Mouse (Mus musculus) liver, embryonic 13.5 days (tissue): Measurements from ENCODE around the gene Mrtfb. TPM values are rescaled to one million over a fixed set of nuclear protein-coding genes. Genes with fewer than 3 reads are reported as not detected.

Source experiments
- ATAC-seq: fragments of 200-750 bp; cut with Nextera tagmentation; 2 replicates; pipeline ENCODE4 v1.8.0; 2017; ENCODE audit warnings: low read depth, mild to moderate bottlenecking, moderate number of reproducible peaks, moderate library complexity
- DNase-seq: peaks from one replicate; pipeline ENCODE4 v3.0.0; 2022
- H3K27ac ChIP-seq: fragments of 300-500 bp; sonication (generic); 2 replicates; pipeline ENCODE4 v1.5.1; 2015; ENCODE audit warnings: moderate library complexity, mild to moderate bottlenecking, inconsistent platforms
- H3K27me3 ChIP-seq: fragments of 300-500 bp; sonication (generic); 2 replicates; pipeline ENCODE4 v1.6.1; 2015; ENCODE audit warnings: mild to moderate bottlenecking, inconsistent platforms
- H3K36me3 ChIP-seq: fragments of 300-500 bp; sonication (generic); 2 replicates; pipeline ENCODE4 v1.6.1; 2015; ENCODE audit warnings: mild to moderate bottlenecking, inconsistent platforms
- H3K4me1 ChIP-seq: fragments of 300-500 bp; sonication (generic); replicated peaks from 2 replicates; pipeline ENCODE4 v1.6.1; 2015; ENCODE audit warnings: inconsistent platforms
- H3K4me2 ChIP-seq: fragments of 300-500 bp; sonication (generic); 2 replicates; pipeline ENCODE4 v1.6.1; 2015; ENCODE audit warnings: inconsistent platforms, mild to moderate bottlenecking, moderate library complexity
- H3K4me3 ChIP-seq: fragments of 300-500 bp; sonication (generic); replicated peaks from 2 replicates; pipeline ENCODE4 v1.5.1; 2015; ENCODE audit warnings: mild to moderate bottlenecking, inconsistent platforms
- H3K9ac ChIP-seq: fragments of 300-500 bp; sonication (generic); 2 replicates; pipeline ENCODE4 v1.6.1; 2015; ENCODE audit warnings: mild to moderate bottlenecking, inconsistent platforms
- H3K9me3 ChIP-seq: fragments of 300-500 bp; sonication (generic); replicated peaks from 2 replicates; pipeline ENCODE4 v1.6.1; 2016; ENCODE audit warnings: inconsistent platforms
- WGBS: fragments of 180-500 bp; shearing (Covaris S2); methylation state at CpG from one replicate; pipeline ENCODE4 v1.1.7; 2015; ENCODE audit not compliant: insufficient replicate concordance; 5-methylcytosine and 5-hydroxymethylcytosine counted together
- polyA plus RNA-seq: library from polyadenylated mRNA; unstranded; fragments of >200 nt; fragmentation: Nextera tagmentation; extraction: Ambion mirVana; gene quantifications from 2 replicates; pipeline ENCODE4 v1.2.1, GENCODE M21; 2015

The Mrtfb gene
- polyA plus RNA-seq, 1 experiment from 2014 or later = 3.2 TPM

DNA sequence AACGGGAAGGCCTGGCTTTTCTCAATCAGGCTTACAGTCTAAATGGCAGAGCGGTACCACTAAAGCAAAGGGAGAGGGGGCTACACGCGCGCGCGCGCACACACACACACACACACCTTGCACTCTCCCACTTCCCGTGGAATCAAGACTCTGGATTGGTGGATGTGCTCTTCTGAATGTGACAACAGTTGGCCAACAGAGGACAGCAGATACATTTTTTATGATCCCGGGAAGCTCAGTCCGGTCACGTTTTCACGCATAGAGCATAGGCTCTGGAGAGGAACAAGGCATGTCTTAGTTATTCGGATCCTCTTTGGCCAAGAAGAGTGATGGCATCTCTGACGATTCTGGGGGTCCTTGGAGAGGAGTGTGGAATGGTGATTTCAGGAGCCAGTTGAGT, 190.2 kb downstream of the Mrtfb start:
- no peak for DNase-seq
- Histone ChIP-seq H3K4me3 (peak overlapping the region; percentile 73), H3K27me3 (peaks cover 41% of the 10 kb centered on the region), H3K27ac (no peak overlapping the region), H3K9ac (0 out of 2 replicates have a peak overlapping the region, but pooled peaks have one; percentile 76), H3K4me1 (peaks cover 54% of the 10 kb centered on the region), H3K9me3 (no peaks in the 10 kb centered on the region), H3K36me3 (no peaks in the 10 kb centered on the region), H3K4me2 (peak overlapping the region; percentile 99)
- 40% methylated on average over 15 of the region's 15 CpGs for WGBS
- no peak for ATAC-seq

DNA sequence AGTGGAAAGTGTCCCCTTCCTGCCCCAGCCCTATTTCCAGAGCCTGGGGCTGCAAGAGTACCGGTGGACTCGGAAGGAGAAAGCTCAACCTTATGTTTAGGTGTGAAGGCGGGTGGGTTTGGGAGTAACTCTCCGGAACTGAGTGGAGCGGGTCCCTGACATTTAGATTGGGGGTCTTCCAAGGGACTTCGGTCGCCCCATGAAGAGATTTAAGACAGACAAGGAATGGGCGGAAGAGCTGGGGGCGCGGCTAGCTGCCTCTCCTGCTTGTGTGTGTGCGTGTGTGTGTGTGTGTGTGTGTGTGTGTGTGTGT, 190.6 kb downstream of the Mrtfb start:
- WGBS = 10% methylated on average over 11 of the region's 11 CpGs
- Histone ChIP-seq H3K4me2 (peak overlapping the region; percentile 99), H3K4me3 (peak overlapping the region; percentile 73), H3K4me1 (peaks cover 54% of the 10 kb centered on the region), H3K36me3 (no peaks in the 10 kb centered on the region), H3K27ac (no peak overlapping the region), H3K9me3 (no peaks in the 10 kb centered on the region), H3K27me3 (peaks cover 41% of the 10 kb centered on the region), H3K9ac (peak overlapping the region; percentile 76; the same call in 1 of the 2 replicates)
- DNase-seq (no peak), ATAC-seq (no peak)

DNA sequence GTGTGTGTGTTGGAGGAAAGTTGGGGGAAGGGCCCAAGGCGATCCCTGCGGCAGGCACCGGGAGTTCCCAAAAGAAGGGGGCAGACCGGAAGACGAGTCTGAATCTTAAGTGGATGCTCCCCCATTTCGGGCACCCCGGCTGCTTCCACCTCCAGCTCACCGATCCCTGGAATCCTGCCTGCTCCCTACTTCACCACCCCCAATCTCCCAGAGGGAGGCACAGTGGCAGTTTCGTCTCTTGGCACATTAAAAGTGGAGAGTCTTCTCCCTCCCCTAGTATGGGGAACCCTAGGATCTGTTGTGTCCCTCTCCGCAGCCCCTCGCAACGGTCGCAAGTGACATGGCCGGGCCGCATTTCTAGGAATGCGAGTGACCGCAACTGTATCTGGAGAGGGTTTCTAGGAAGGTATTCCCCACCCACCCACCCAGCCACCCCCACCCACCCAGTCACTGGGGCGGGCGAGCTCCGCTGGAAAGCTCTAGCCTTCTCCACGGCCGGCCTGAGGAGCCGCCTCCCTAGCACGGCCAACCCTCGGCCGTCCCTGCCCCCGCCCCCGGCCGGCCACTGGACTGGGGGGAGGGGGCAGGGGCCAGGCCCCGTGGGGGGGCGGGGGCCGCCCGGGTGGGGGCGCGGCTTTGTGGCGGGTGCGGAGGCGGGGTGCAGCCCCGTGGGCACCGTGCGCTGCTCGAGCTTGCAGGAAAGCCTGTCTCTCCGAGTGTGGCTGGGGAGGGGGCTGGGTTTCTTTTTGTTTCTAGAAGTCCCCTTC, 191.2 kb downstream of the Mrtfb start:
- under 1% methylated on average over 34 of the region's 43 CpGs for WGBS
- peak overlapping the region; percentile 53 for H3K27ac ChIP-seq

DNA sequence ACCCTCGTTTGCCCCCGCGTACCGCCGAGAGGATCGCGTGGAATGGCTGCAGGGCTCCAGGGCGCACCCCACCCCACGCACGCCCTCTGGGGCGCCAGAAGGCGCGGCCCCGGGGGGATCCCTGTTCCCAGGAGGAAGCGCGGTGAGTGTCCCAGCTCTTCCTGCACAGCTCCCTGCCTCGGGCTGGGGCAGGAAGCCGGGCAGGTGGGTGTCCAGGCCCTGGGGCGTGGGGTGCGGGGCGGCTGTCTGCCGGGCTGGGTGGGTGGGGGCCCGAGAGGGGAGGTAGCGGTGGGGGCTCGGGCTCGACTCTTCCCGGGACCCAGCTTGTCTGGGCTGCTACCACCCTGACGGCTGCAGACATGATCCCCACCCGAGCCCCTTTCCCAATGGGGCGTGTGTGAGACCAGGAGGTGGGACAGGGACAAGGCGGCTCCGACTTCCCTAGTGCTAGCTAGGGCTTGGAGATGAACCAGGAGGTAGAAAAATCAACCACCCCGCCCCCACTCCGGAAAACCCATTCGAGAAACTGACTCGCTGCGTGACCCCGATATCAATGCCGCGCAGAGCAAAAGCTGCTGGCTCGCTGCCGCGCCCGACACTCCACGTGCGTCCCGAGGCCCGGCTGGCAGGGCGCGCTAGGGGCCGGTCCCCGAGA, 191.9 kb downstream of the Mrtfb start:
- H3K27me3 ChIP-seq = peaks cover 41% of the 10 kb centered on the region
- DNase-seq (no peak), ATAC-seq (peak; percentile 32)
- peak overlapping the region; percentile 53 for H3K27ac ChIP-seq
- peak overlapping the region; percentile 99 for H3K4me2 ChIP-seq
- under 1% methylated on average over 47 of the region's 52 CpGs for WGBS
- no peaks in the 10 kb centered on the region for H3K36me3 ChIP-seq
- peaks cover 54% of the 10 kb centered on the region for H3K4me1 ChIP-seq
- H3K9ac ChIP-seq = peak overlapping the region; percentile 76
- peak overlapping the region; percentile 73 for H3K4me3 ChIP-seq
- no peaks in the 10 kb centered on the region for H3K9me3 ChIP-seq

More for the DNA sequence above, 191.2 kb downstream of the Mrtfb start:
- no peaks in the 10 kb centered on the region for H3K9me3 ChIP-seq
- peaks cover 41% of the 10 kb centered on the region for H3K27me3 ChIP-seq
- peak overlapping the region; percentile 99 for H3K4me2 ChIP-seq
- H3K36me3 ChIP-seq = no peaks in the 10 kb centered on the region
- peaks cover 54% of the 10 kb centered on the region for H3K4me1 ChIP-seq
- H3K9ac ChIP-seq = peak overlapping the region; percentile 76
- ATAC-seq = peak; percentile 49
- peak overlapping the region; percentile 73 for H3K4me3 ChIP-seq
- no peak for DNase-seq

DNA sequence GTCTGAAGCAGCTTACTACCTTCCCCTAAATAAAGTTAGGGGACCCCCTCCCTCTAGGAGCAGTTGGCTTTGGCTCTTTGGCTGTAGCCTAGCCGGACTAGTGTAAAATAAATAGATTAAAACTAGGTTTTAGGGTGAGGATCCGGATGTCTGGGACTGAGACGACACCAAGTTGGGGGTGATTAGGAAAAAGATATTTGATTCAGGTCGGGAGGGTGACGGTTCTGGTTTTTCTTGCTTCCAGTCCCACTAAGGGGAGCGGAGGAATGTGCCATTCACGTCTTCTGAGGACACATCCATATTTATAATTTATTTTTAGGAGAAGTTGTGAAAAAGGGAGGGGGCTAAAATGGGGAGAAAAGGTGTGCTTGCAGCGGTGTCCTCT, 192.4 kb downstream of the Mrtfb start:
- ATAC-seq = no peak
- no peak overlapping the region for H3K27ac ChIP-seq
- peak overlapping the region; percentile 99 for H3K4me2 ChIP-seq
- H3K4me1 ChIP-seq = peaks cover 51% of the 10 kb centered on the region
- peak overlapping the region; percentile 76 for H3K9ac ChIP-seq
- no peaks in the 10 kb centered on the region for H3K9me3 ChIP-seq
- H3K36me3 ChIP-seq = no peaks in the 10 kb centered on the region
- WGBS = 4% methylated on average over 8 of the region's 8 CpGs
- peak overlapping the region; percentile 73 for H3K4me3 ChIP-seq
- H3K27me3 ChIP-seq = peaks cover 41% of the 10 kb centered on the region
- no peak for DNase-seq

DNA sequence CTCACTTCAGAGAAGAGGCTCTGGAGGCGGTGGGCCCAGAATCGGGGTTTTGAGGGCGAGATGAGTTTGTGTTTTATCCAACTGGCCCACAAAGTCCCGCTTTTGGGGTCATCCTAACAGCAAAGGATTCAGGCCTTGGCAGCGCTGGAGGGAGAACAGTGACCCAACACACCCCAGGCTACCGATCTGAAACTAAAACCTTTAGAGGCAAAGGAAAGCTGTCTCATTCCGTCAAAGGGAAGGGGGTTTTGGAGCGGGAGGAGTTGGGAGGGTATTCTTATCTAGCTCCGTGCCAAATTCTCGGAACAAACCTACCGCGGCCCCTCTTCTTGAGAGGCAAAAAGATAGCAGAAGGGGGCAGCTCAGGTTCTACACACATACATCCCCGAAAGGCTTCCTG, 193.2 kb downstream of the Mrtfb start:
- Histone ChIP-seq H3K4me2 (peak overlapping the region; percentile 99), H3K9ac (peak overlapping the region; percentile 76; the same call in 1 of the 2 replicates), H3K9me3 (no peaks in the 10 kb centered on the region), H3K36me3 (no peaks in the 10 kb centered on the region), H3K27me3 (peaks cover 41% of the 10 kb centered on the region), H3K4me1 (peaks cover 43% of the 10 kb centered on the region), H3K27ac (peak overlapping the region; percentile 37; the same call in 1 of the 2 replicates), H3K4me3 (peak overlapping the region; percentile 73)
- 5% methylated on average over 13 of the region's 13 CpGs for WGBS
- ATAC-seq (peak; percentile 34; the same call in 1 of the 2 replicates), DNase-seq (no peak)

DNA sequence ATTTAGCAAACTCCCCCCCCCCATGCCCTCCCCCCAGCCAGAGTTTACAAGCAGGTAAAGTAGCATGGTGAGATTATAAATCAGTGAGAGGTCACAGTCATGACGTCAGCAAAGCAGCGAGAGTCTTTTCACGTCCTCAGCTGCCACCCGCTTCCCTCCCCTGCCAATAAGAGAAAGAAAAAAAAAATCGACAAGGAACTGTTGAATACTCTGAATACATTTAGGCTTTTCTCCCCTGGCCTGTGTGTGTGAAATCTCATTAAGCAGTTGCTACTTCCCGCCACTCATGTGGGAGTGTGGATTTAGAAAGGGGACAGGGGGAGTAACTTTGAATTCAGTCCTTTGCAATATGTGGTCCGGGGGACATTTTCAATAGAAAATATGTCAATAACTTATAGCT, 194.6 kb downstream of the Mrtfb start:
- Histone ChIP-seq H3K36me3 (no peaks in the 10 kb centered on the region), H3K9me3 (no peaks in the 10 kb centered on the region), H3K27ac (no peak overlapping the region), H3K4me1 (peaks cover 42% of the 10 kb centered on the region), H3K4me2 (no peak overlapping the region), H3K27me3 (peaks cover 34% of the 10 kb centered on the region), H3K4me3 (no peak overlapping the region), H3K9ac (no peak overlapping the region)
- DNase-seq = no peak
- 57% methylated on average over 7 of the region's 7 CpGs for WGBS
- ATAC-seq = no peak

DNA sequence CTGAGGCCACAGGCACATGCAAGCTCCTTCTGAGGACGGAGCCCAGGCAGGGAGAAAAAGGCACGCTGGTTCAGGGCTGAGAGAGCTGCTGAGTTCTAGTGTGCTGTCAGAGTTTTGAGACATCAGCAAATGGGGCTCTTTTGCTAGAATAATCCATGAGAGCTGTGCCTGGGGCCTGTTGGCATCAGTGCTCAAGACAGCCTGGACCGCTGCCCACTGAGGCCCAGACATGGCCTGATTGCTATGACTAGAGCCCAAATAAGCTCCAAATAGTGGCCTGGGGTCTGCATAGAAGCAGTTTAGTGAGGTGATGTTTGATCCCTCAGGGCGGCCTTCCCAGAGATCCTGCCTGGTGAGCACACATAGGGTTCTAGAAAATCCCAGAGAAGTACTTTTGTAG, 195.7 kb downstream of the Mrtfb start:
- no peak for ATAC-seq
- Histone ChIP-seq H3K9ac (no peak overlapping the region), H3K27me3 (peaks cover 23% of the 10 kb centered on the region), H3K27ac (no peak overlapping the region), H3K36me3 (no peaks in the 10 kb centered on the region), H3K4me3 (no peak overlapping the region), H3K4me2 (no peak overlapping the region), H3K9me3 (no peaks in the 10 kb centered on the region), H3K4me1 (peaks cover 35% of the 10 kb centered on the region)
- no peak for DNase-seq
- 83% methylated on average over 4 of the region's 4 CpGs for WGBS

DNA sequence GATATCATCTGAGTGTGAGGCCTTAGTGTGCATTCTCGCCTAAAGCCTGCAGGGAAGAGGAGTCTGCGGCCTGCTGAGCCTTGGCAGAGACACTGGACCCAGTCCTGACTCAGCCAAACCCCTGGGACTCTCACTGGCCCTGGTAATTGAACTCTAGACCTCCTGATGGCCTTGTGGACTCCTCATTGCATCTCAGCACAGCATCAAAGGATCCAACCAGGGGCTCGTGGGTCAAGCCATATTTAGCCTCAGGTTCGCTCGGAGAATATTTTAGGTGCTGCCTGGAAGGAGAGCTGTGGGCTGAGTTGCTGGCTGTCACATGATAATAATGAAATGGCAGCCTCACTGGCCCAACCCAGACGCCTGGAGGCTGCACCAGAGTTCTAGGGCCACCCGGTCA, 196.4 kb downstream of the Mrtfb start:
- no peak for DNase-seq
- peaks cover 29% of the 10 kb centered on the region for H3K4me1 ChIP-seq
- 66% methylated on average over 7 of the region's 7 CpGs for WGBS

DNA sequence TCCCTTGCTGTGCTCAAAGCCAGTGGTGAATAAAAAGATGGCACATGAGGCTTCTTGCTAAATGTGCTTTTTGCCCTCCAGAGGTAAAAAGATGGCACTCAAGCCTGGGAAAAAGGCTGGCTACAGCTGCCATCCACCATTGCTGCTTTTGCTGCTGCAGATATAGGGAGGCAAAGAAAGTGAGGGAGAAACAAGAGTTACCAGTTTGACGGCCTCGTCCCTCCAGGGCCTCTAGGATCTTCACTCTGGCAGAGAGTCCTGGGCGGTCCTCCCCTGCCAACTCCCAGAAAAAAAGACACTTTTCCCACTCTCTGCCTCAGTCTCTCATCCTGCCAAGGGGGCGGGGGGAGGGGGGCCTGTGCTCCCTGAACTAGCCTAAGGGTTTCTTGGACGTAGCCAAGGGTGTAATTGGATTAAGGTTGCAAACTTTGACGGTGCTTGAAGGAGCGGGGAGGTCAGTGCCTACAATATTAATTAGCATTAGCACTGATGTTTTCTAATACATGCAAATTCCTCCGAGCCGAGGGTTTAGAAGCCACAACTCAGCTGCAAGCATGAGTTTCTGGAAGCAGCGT, 197.8 kb downstream of the Mrtfb start:
- Histone ChIP-seq H3K9ac (no peak overlapping the region), H3K4me2 (no peak overlapping the region), H3K9me3 (no peaks in the 10 kb centered on the region), H3K36me3 (no peaks in the 10 kb centered on the region), H3K4me3 (no peak overlapping the region), H3K27me3 (peaks cover 2% of the 10 kb centered on the region; the same call in 1 of the 2 replicates), H3K4me1 (peaks cover 26% of the 10 kb centered on the region), H3K27ac (no peak overlapping the region)
- no peak for DNase-seq
- ATAC-seq = no peak
- WGBS = 72% methylated on average over 10 of the region's 10 CpGs

More for the DNA sequence above, 196.4 kb downstream of the Mrtfb start:
- Histone ChIP-seq H3K27me3 (peaks cover 16% of the 10 kb centered on the region), H3K36me3 (no peaks in the 10 kb centered on the region), H3K9ac (no peak overlapping the region), H3K4me2 (no peak overlapping the region), H3K27ac (no peak overlapping the region), H3K4me3 (no peak overlapping the region), H3K9me3 (no peaks in the 10 kb centered on the region)
- ATAC-seq = no peak

DNA sequence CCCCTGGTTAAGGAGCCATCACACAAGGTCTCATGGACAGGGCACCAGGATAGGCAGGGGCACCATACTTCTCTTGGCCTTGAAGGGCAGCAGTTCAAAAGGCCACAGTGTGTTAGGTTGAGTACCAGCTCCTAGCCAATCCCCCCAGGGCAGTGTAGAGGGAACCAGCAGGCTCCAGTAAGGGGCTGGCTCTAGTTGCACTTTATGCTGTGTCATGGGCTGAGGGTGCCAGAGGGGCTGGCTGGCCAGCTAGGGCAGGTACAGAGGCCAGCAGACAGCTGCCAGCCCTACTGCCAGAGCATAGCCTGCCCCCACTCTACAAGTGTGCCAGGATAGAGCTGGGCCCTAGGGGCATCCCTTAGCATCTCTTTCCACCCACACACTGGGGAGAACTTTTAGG, 199.3 kb downstream of the Mrtfb start:
- Histone ChIP-seq H3K9ac (no peak overlapping the region), H3K4me3 (no peak overlapping the region), H3K4me1 (peaks cover 12% of the 10 kb centered on the region), H3K4me2 (no peak overlapping the region), H3K27me3 (no peaks in the 10 kb centered on the region), H3K27ac (no peak overlapping the region), H3K36me3 (no peaks in the 10 kb centered on the region), H3K9me3 (no peaks in the 10 kb centered on the region)
- DNase-seq = no peak
- 0 out of 2 replicates have a peak, but pooled peaks have one; percentile 39 for ATAC-seq
